ENCODE assay signal across 22 mouse cellular contexts in genomic region chr4:73980454-73980853, GRCm38 (mm10). TPM values are rescaled to one million over a fixed set of nuclear protein-coding genes. Genes with fewer than 3 reads are reported as not detected.
DNase-seq lines count a peak whose midpoint lies in the region; ATAC-seq and TF ChIP-seq lines count a peak whose summit lies in the region.
"Had no signal": no experiment of that assay in that cellular context is flagged by ENCODE, and none has a peak within 500 bp of the region (broad histone marks: within the 10 kb centered on the region; RNA-seq: fewer than 3 reads in every experiment).

No protein-coding gene starts in this region.

- DNase-seq in cerebellum, postnatal 36 days: peak; percentile 17 to 18
- DNase-seq in cerebellum, adult 11-12 months: no peak
- peak; percentile 3 for DNase-seq in hindbrain, postnatal 0 days (ENCODE audit: low spot score)
- no peak for DNase-seq in hindbrain, embryonic 14.5 days (ENCODE audit: low spot score)
- DNase-seq in gastrocnemius, adult 18-20 months (ENCODE audit: low spot score): peak; percentile 70
- DNase-seq in gastrocnemius, postnatal 25 days: peak; percentile 11
- no peak for DNase-seq in kidney, adult 8-10 months
- DNase-seq: kidney, adult 11 months; kidney, postnatal 10 days; right cerebral cortex, adult 18-20 months had no signal

- no peaks in the 10 kb centered on the region for H3K4me1 ChIP-seq in hindbrain, postnatal 0 days (ENCODE audit: insufficient read depth, low read length)
- H3K4me1 ChIP-seq in hindbrain, embryonic 14.5 days (replicated peaks; ENCODE audit: control insufficient read depth, insufficient read depth, low read length): no peaks in the 10 kb centered on the region
- H3K4me1 ChIP-seq: liver, embryonic 15.5 days; stomach, embryonic 15.5 days had no signal

- H3K27ac ChIP-seq in hindbrain, postnatal 0 days: no peak overlapping the region
- no peak overlapping the region for H3K27ac ChIP-seq in hindbrain, embryonic 14.5 days
- H3K27ac ChIP-seq: liver, embryonic 15.5 days; stomach, embryonic 15.5 days had no signal

- TF ChIP-seq CTCF in hindbrain, postnatal 0 days (IDR thresholded peaks at IDR 0.05; ENCODE audit: low read depth): no peak

- no peak overlapping the region for H3K4me2 ChIP-seq in hindbrain, postnatal 0 days (ENCODE audit: low read depth, low read length)
- no peak overlapping the region for H3K4me2 ChIP-seq in hindbrain, embryonic 14.5 days (replicated peaks)
- H3K4me2 ChIP-seq: liver, embryonic 15.5 days; stomach, embryonic 15.5 days had no signal

- no peaks in the 10 kb centered on the region for H3K27me3 ChIP-seq in hindbrain, postnatal 0 days (ENCODE audit: insufficient read depth, low read length)
- no peaks in the 10 kb centered on the region for H3K27me3 ChIP-seq in hindbrain, embryonic 14.5 days (ENCODE audit: control insufficient read depth, insufficient read depth, low read length)
- H3K27me3 ChIP-seq: liver, embryonic 15.5 days; stomach, embryonic 15.5 days had no signal

- H3K9me3 ChIP-seq in hindbrain, postnatal 0 days (ENCODE audit: low read length): no peaks in the 10 kb centered on the region
- H3K9me3 ChIP-seq in hindbrain, embryonic 14.5 days (ENCODE audit: control insufficient read depth, low read length): no peaks in the 10 kb centered on the region
- H3K9me3 ChIP-seq: liver, embryonic 15.5 days; stomach, embryonic 15.5 days had no signal

- no peak overlapping the region for H3K4me3 ChIP-seq in hindbrain, postnatal 0 days (ENCODE audit: low read length)
- H3K4me3 ChIP-seq in hindbrain, embryonic 14.5 days (replicated peaks; ENCODE audit: low read length): no peak overlapping the region
- H3K4me3 ChIP-seq: erythroblast, embryonic 14.5 days; liver, embryonic 15.5 days; stomach, embryonic 15.5 days had no signal

- no peaks in the 10 kb centered on the region for H3K36me3 ChIP-seq in hindbrain, postnatal 0 days (ENCODE audit: insufficient read depth, low read length)
- H3K36me3 ChIP-seq in hindbrain, embryonic 14.5 days (replicated peaks; ENCODE audit: control insufficient read depth, insufficient read depth): no peaks in the 10 kb centered on the region
- H3K36me3 ChIP-seq: liver, embryonic 15.5 days; stomach, embryonic 15.5 days had no signal

- WGBS in hindbrain, postnatal 0 days: 74% methylated on average over 3 of the region's 3 CpGs
- WGBS in hindbrain, embryonic 14.5 days: 76% methylated on average over 3 of the region's 3 CpGs

- no peak overlapping the region for H3K9ac ChIP-seq in hindbrain, postnatal 0 days (replicated peaks; ENCODE audit: low read length)
- no peak overlapping the region for H3K9ac ChIP-seq in hindbrain, embryonic 14.5 days
- H3K9ac ChIP-seq: liver, embryonic 15.5 days; stomach, embryonic 15.5 days had no signal

- no peak for ATAC-seq in hindbrain, postnatal 0 days
- no peak for ATAC-seq in hindbrain, embryonic 14.5 days (ENCODE audit: low FRiP score)
- ATAC-seq: hindbrain, embryonic 16.5 days; lung, postnatal 0 days had no signal

RNA-seq across cellular contexts. Expression of gene 2310002L09Rik, which starts 29.8 kb away (rescaled TPM):
- total RNA-seq in hindbrain, postnatal 0 days (2014; rRNA removed): not detected in 2 replicates
- not detected in 2 replicates for polyA plus RNA-seq in hindbrain, postnatal 0 days (2015; fragmentation: Nextera tagmentation; extraction: Ambion mirVana)
- not detected in 2 replicates for polyA plus RNA-seq in hindbrain, embryonic 14.5 days (2014; fragmentation: Nextera tagmentation; extraction: Ambion mirVana)
- total RNA-seq in gastrocnemius, adult 18-20 months (2021): 100 to 1,000 TPM; 130 to 168 TPM
- total RNA-seq in gastrocnemius, postnatal 25 days (2021): 100 to 1,000 TPM in 1 of 2 experiments, 10 to 100 TPM in 1; 99.0 to 213 TPM
- total RNA-seq: granulocyte monocyte progenitor cell, adult 5-6 weeks; layer of hippocampus, adult 8-10 months; megakaryocyte progenitor cell, adult 5-6 weeks had no signal
- polyA plus RNA-seq: erythroblast, embryonic 14.5 days; frontal cortex, adult 2 months; hindbrain, embryonic 16.5 days; lung, postnatal 0 days; spleen, adult 2 months had no signal

RNA-seq across cellular contexts. Expression of gene Frmd3, which starts 32.8 kb away (rescaled TPM):
- total RNA-seq in hindbrain, postnatal 0 days (2014; rRNA removed): 14.4 and 17.9 TPM in 2 replicates
- polyA plus RNA-seq in hindbrain, postnatal 0 days (2015; fragmentation: Nextera tagmentation; extraction: Ambion mirVana): 19.7 and 20.0 TPM in 2 replicates
- 36.6 and 39.5 TPM in 2 replicates for polyA plus RNA-seq in hindbrain, embryonic 14.5 days (2014; fragmentation: Nextera tagmentation; extraction: Ambion mirVana)
- total RNA-seq in gastrocnemius, adult 18-20 months (2021): under 1 TPM; 0.21 to 0.30 TPM
- total RNA-seq in gastrocnemius, postnatal 25 days (2021): under 1 TPM; 0.56 to 0.61 TPM
- total RNA-seq: granulocyte monocyte progenitor cell, adult 5-6 weeks; megakaryocyte progenitor cell, adult 5-6 weeks had no signal

RNA-seq across cellular contexts. Expression of gene Gm11756, which starts 59.9 kb away (rescaled TPM):
- total RNA-seq in hindbrain, postnatal 0 days (2014; rRNA removed): not detected in 2 replicates
- not detected in 2 replicates for polyA plus RNA-seq in hindbrain, postnatal 0 days (2015; fragmentation: Nextera tagmentation; extraction: Ambion mirVana)
- not detected in 2 replicates for polyA plus RNA-seq in hindbrain, embryonic 14.5 days (2014; fragmentation: Nextera tagmentation; extraction: Ambion mirVana)
- 1 to 10 TPM in 1 of 2 experiments, under 1 TPM in 1; 0.91 to 1.7 TPM for total RNA-seq in gastrocnemius, adult 18-20 months (2021)
- under 1 TPM in 1 of 2 experiments, not detected in 1; 0.80 TPM for total RNA-seq in gastrocnemius, postnatal 25 days (2021)
- total RNA-seq: granulocyte monocyte progenitor cell, adult 5-6 weeks; layer of hippocampus, adult 8-10 months; megakaryocyte progenitor cell, adult 5-6 weeks had no signal
- polyA plus RNA-seq: embryonic facial prominence, embryonic 11.5 days; erythroblast, embryonic 14.5 days; frontal cortex, adult 2 months; hindbrain, embryonic 16.5 days; liver, embryonic 15.5 days; lung, postnatal 0 days; spleen, adult 2 months; stomach, embryonic 15.5 days; thymus, postnatal 0 days had no signal

Comparison
In these comparisons a context has a peak if more than half of its experiments do, and no peak if none do; other contexts are left out.
1. DNase-seq: peak in cerebellum, postnatal 36 days (2 of 2), hindbrain, postnatal 0 days (single experiment), gastrocnemius, adult 18-20 months (single experiment) and gastrocnemius, postnatal 25 days (single experiment); none in cerebellum, adult 11-12 months (single experiment), hindbrain, embryonic 14.5 days (single experiment) and kidney, adult 8-10 months (0 of 2).
2. RNA of gene 2310002L09Rik, which starts 29.8 kb away (total RNA-seq): 99.0 to 213 TPM in gastrocnemius, postnatal 25 days and 130 to 168 TPM in gastrocnemius, adult 18-20 months; not detected in hindbrain, postnatal 0 days; every median in the first group is over 10 times any median in the second.